Mouse (Mus musculus) kidney, adult 2 months (tissue): ENCODE results near the gene Mrpl20. TPM values are rescaled to one million over a fixed set of nuclear protein-coding genes. Genes with fewer than 3 reads are reported as not detected.

Experiments
- DNase-seq: peaks from one replicate; pipeline ENCODE4 v3.0.0; 2021
- H3K27ac ChIP-seq: fragments of 200-500 bp; 2 replicates; pipeline ENCODE4 v1.5.1; 2012; ENCODE audit warnings: low read depth, low read length, control low read depth, inconsistent platforms; ENCODE audit not compliant: insufficient read depth
- H3K27me3 ChIP-seq: fragments of 200-500 bp; replicated peaks from 2 replicates; pipeline ENCODE4 v1.6.1; 2012; ENCODE audit warnings: mild to moderate bottlenecking, moderate library complexity, low read length, inconsistent platforms; ENCODE audit not compliant: control insufficient read depth, insufficient read depth
- H3K36me3 ChIP-seq: fragments of 200-500 bp; 2 replicates; pipeline ENCODE4 v1.6.1; 2012; ENCODE audit warnings: mild to moderate bottlenecking, moderate library complexity, low read length, inconsistent platforms; ENCODE audit not compliant: control insufficient read depth, insufficient read depth
- H3K4me1 ChIP-seq: fragments of 200-500 bp; 2 replicates; pipeline ENCODE4 v1.6.1; 2011; ENCODE audit warnings: low read length; ENCODE audit not compliant: control insufficient read depth, insufficient read depth
- H3K4me3 ChIP-seq: fragments of 200-500 bp; 2 replicates; pipeline ENCODE4 v1.5.1; 2011; ENCODE audit warnings: mild to moderate bottlenecking, low read depth, low read length, control low read depth; ENCODE audit not compliant: insufficient read depth
- CTCF ChIP-seq: fragments of 200-500 bp; conservative IDR thresholded peaks from 2 replicates; pipeline ENCODE4 v1.5.1; 2011; ENCODE audit warnings: low read depth, mild to moderate bottlenecking, control low read depth, low read length, moderate library complexity, mixed read lengths; ENCODE audit not compliant: insufficient read depth, insufficient read length
- POLR2A ChIP-seq: fragments of 200-500 bp; IDR thresholded peaks from one replicate; pipeline ENCODE4 v1.6.1; 2011; ENCODE audit warnings: low read depth, low read length, control low read depth
- WGBS: fragments of 180-500 bp; shearing (Covaris S2); methylation state at CpG from one replicate; pipeline ENCODE4 v1.1.7; 2018; 5-methylcytosine and 5-hydroxymethylcytosine counted together
- polyA plus RNA-seq: library from polyadenylated mRNA; depleted of rRNA; stranded (reverse); fragments of >200 nt; gene quantifications from 2 replicates; pipeline ENCODE4 v1.2.3, GENCODE M21; 2012

Gene Mrpl20
- polyA plus RNA-seq, 1 experiment: 91.1 TPM

- peak overlapping the region; percentile 91 for H3K27ac ChIP-seq
- TF ChIP-seq CTCF (no peak), POLR2A (no peak)
- WGBS: 14% methylated on average over 8 of the region's 8 CpGs
- DNase-seq: no peak
- no peaks in the 10 kb centered on the region for H3K27me3 ChIP-seq
- peaks cover 19% of the 10 kb centered on the region for H3K4me1 ChIP-seq
- H3K36me3 ChIP-seq: no peaks in the 10 kb centered on the region
- peak overlapping the region; percentile 73 for H3K4me3 ChIP-seq
Observed at GRCm38 (mm10) chr4:155840076-155841002, 37.7 kb downstream of the Mrpl20 start.

DNA sequence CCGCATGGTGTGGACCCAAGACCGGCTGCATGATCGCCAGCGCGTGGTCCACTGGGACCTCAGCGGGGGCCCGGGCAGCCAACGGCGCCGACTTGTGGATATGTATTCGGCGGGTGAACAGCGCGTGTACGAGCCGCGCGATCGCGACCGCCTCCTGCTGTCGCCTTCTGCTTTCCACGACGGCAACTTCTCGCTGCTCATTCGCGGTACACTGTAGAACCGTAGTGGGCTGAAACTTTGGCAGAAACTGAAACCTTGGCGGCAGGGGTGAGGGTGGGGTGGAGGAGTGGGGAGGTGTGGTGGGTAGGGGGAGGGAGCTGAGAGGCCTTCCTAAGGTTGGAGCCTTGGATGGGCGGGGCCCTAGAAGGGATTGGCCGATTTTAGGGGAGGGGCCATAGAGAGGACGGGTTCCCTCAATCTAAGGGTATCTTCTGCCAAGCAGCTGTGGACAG lies 38.4 kb downstream of the Mrpl20 start:
- Histone ChIP-seq H3K4me3 (peak overlapping the region; percentile 73), H3K27ac (peak overlapping the region; percentile 10; the same call in 1 of the 2 replicates), H3K27me3 (no peaks in the 10 kb centered on the region), H3K36me3 (no peaks in the 10 kb centered on the region), H3K4me1 (peaks cover 19% of the 10 kb centered on the region)
- TF ChIP-seq POLR2A: no peak
- peak; percentile 30; the same call in 1 of the 2 replicates for TF ChIP-seq CTCF
- 0% methylated on average over 32 of the region's 32 CpGs for WGBS
- DNase-seq: peak; percentile 81

- no peaks in the 10 kb centered on the region for H3K36me3 ChIP-seq
- no peak overlapping the region for H3K27ac ChIP-seq
- no peaks in the 10 kb centered on the region for H3K27me3 ChIP-seq
- WGBS: 58% methylated on average over 38 of the region's 38 CpGs
- H3K4me3 ChIP-seq: peak overlapping the region; percentile 73; the same call in 1 of the 2 replicates
- no peak for TF ChIP-seq POLR2A
- H3K4me1 ChIP-seq: peaks cover 19% of the 10 kb centered on the region
- DNase-seq: no peak
Observed at GRCm38 (mm10) chr4:155841651-155842270, 39.1 kb downstream of the Mrpl20 start.

DNA sequence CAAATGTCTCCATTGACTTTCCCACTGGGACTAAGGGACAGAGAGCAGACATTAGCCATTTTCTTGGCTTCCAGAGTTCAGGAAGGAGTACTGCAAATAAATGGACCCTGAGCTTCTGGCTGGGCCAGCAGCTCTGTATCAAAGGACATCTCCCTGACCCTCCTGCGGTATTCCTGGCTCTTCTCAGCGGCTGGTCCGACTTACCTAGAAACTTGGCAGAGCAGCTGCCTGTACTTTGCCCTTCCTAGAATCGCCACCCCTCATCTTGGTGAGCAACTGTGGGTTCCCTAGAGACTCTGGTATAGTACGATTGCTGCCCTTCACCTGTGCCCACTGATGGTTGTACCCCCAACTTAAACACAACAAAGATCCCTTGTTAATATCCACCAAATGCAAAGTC lies 40.6 kb downstream of the Mrpl20 start:
- DNase-seq: peak; percentile 89
- 60% methylated on average over 5 of the region's 5 CpGs for WGBS
- H3K4me3 ChIP-seq: no peak overlapping the region

GRCm38 (mm10) chr4:155846871-155847578 lies 44.3 kb downstream of the Mrpl20 start, which contains the start of gene Dvl1:
TSS of gene Dvl1 (plus strand) at chr4:155847402.
- WGBS: 3% methylated on average over 63 of the region's 65 CpGs
- Histone ChIP-seq H3K27ac (peak within 1 kb of the TSS; percentile 61), H3K4me3 (peak within 1 kb of the TSS; percentile 76), H3K27me3 (no peaks in the 10 kb centered on the region), H3K36me3 (no peaks in the 10 kb centered on the region), H3K4me1 (peaks cover 38% of the 10 kb centered on the region)
- TF ChIP-seq CTCF: peak; percentile 28; the same call in 1 of the 2 replicates
- peak; percentile 23 for TF ChIP-seq POLR2A
- peak; percentile 95 for DNase-seq

More for the DNA sequence above, 40.6 kb downstream of the Mrpl20 start:
- peaks cover 19% of the 10 kb centered on the region for H3K4me1 ChIP-seq
- TF ChIP-seq POLR2A: no peak
- TF ChIP-seq CTCF: no peak
- no peaks in the 10 kb centered on the region for H3K36me3 ChIP-seq
- no peak overlapping the region for H3K27ac ChIP-seq
- H3K27me3 ChIP-seq: no peaks in the 10 kb centered on the region

GRCm38 (mm10) chr4:155847591-155848352 lies 45.1 kb downstream of the Mrpl20 start:
- peak overlapping the region; percentile 57 for H3K27ac ChIP-seq

More at GRCm38 (mm10) chr4:155847591-155848352, 45.1 kb downstream of the Mrpl20 start:
- Histone ChIP-seq H3K27me3 (no peaks in the 10 kb centered on the region), H3K4me1 (peaks cover 41% of the 10 kb centered on the region), H3K4me3 (peak overlapping the region; percentile 76), H3K36me3 (no peaks in the 10 kb centered on the region)
- peak; percentile 72 for DNase-seq
- under 1% methylated on average over 68 of the region's 69 CpGs for WGBS
- no peak for TF ChIP-seq POLR2A
- TF ChIP-seq CTCF: no peak
